Mouse (Mus musculus) retina, postnatal 1 day (tissue): ENCODE results near the gene 9030025P20Rik.
"Not testable (repeated sequence)": the region's sequence is repeated elsewhere in the genome, so short reads cannot be mapped to it uniquely, and the experiment has no call there.

Source experiments
- DNase-seq: peaks from one replicate; pipeline ENCODE4 v3.0.0-alpha.2; 2012

The 9030025P20Rik gene

GRCm38 (mm10) chr17:14992522-14993138, 14.4 kb downstream of the 9030025P20Rik start:
- not testable (repeated sequence) for DNase-seq

- DNase-seq = not testable (repeated sequence)
Observed at GRCm38 (mm10) chr17:14993139-14993832, 15.0 kb downstream of the 9030025P20Rik start.

GRCm38 (mm10) chr17:14994140-14994539, 15.9 kb downstream of the 9030025P20Rik start:
- DNase-seq = not testable (repeated sequence)

GRCm38 (mm10) chr17:15000047-15000446, 21.8 kb downstream of the 9030025P20Rik start:
- DNase-seq = not testable (repeated sequence)

- not testable (repeated sequence) for DNase-seq
Observed at GRCm38 (mm10) chr17:15009088-15009487, 30.8 kb downstream of the 9030025P20Rik start.

- not testable (repeated sequence) for DNase-seq
Observed at GRCm38 (mm10) chr17:15009706-15010413, 31.6 kb downstream of the 9030025P20Rik start, which contains the start of gene Gm3435. Gene Gm3435, plus strand, starts transcription at chr17:15010176.

GRCm38 (mm10) chr17:15021503-15022220, 43.4 kb downstream of the 9030025P20Rik start:
- DNase-seq = not testable (repeated sequence)

- DNase-seq = not testable (repeated sequence)
Observed at GRCm38 (mm10) chr17:15023878-15024492, 45.7 kb downstream of the 9030025P20Rik start.

GRCm38 (mm10) chr17:15024502-15025193, 46.4 kb downstream of the 9030025P20Rik start:
- not testable (repeated sequence) for DNase-seq

GRCm38 (mm10) chr17:15025513-15025912, 47.2 kb downstream of the 9030025P20Rik start:
- DNase-seq = not testable (repeated sequence)

- not testable (repeated sequence) for DNase-seq
Observed at GRCm38 (mm10) chr17:15031414-15031813, 53.1 kb downstream of the 9030025P20Rik start.

- DNase-seq = not testable (repeated sequence)
Observed at GRCm38 (mm10) chr17:15040455-15040854, 62.2 kb downstream of the 9030025P20Rik start.
